Mouse (Mus musculus): ENCODE measurements around the gene St8sia6. TPM values are rescaled to one million over a fixed set of nuclear protein-coding genes. Genes with fewer than 3 reads are reported as not detected.
"Not testable (repeated sequence)": the region's sequence is repeated elsewhere in the genome, so short reads cannot be mapped to it uniquely, and the experiment has no call there.

St8sia6 gene
- polyA plus RNA-seq, 1 experiment, result 1.2 TPM

DNA sequence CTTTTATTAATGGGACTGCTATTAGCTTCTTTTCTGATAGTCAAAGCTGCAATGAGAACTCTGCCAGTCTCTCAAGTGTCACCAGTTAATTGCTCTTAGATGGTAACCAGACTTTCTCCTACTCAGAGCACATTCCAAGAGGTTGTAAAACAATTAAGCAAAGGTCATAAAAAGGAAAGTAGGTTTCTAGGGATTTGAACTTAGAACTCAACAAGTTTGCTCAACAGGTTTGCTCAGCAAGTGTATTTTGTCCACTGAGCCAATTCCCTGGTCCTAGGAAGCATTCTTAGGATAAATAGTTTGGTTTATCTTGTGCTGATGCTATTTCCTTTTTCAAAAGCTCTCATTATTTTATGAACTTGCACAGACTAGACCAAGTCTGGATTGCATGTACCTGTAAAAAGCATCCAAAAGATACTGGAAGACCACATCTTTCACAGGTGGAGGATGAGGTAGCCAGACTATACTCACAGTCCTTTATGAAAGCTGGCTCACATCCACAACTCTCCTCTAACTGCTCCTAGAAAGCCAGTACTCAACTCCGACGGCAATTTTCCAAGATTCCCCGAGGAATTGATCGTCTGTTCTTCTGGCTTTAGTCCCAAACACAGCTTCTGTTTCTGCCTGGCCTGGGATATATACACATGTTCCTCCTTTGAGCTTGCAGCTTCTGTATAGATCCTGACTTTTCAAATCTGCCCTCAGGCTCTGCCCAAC lies 111.2 kb downstream of the St8sia6 start:
- Histone ChIP-seq H3K36me3 (ENCODE audit: control insufficient read depth, insufficient read depth, low read length, poor library complexity, severe bottlenecking) (no peaks in the 10 kb centered on the region), H3K4me3 (ENCODE audit: low read depth, low read length) (no peak overlapping the region), H3K9me3 (replicated peaks; ENCODE audit: control insufficient read depth, insufficient read depth, low read length, poor library complexity, severe bottlenecking) (no peaks in the 10 kb centered on the region), H3K27ac (ENCODE audit: insufficient read depth, low read length) (no peak overlapping the region), H3K9ac (ENCODE audit: low read depth, poor library complexity, severe bottlenecking) (no peak overlapping the region), H3K4me1 (ENCODE audit: control insufficient read depth, insufficient read depth, low read length) (no peaks in the 10 kb centered on the region), H3K27me3 (ENCODE audit: control insufficient read depth, insufficient read depth, low read length, poor library complexity, severe bottlenecking) (no peaks in the 10 kb centered on the region)
- TF ChIP-seq CTCF (IDR thresholded peaks at IDR 0.05; ENCODE audit: low read depth, low read length) (no peak), POLR2A (IDR thresholded peaks at IDR 0.05; ENCODE audit: insufficient read depth, low read length) (no peak), EP300 (IDR thresholded peaks at IDR 0.05; ENCODE audit: insufficient read depth, low read depth, low read length) (no peak)

- Histone ChIP-seq H3K27ac (ENCODE audit: insufficient read depth, low read length) (no peak overlapping the region), H3K4me3 (ENCODE audit: low read depth, low read length) (no peak overlapping the region), H3K27me3 (ENCODE audit: control insufficient read depth, insufficient read depth, low read length, poor library complexity, severe bottlenecking) (no peaks in the 10 kb centered on the region), H3K36me3 (ENCODE audit: control insufficient read depth, insufficient read depth, low read length, poor library complexity, severe bottlenecking) (no peaks in the 10 kb centered on the region), H3K9me3 (replicated peaks; ENCODE audit: control insufficient read depth, insufficient read depth, low read length, poor library complexity, severe bottlenecking) (no peaks in the 10 kb centered on the region), H3K4me1 (ENCODE audit: control insufficient read depth, insufficient read depth, low read length) (no peaks in the 10 kb centered on the region), H3K9ac (ENCODE audit: low read depth, poor library complexity, severe bottlenecking) (no peak overlapping the region)
- TF ChIP-seq CTCF (IDR thresholded peaks at IDR 0.05; ENCODE audit: low read depth, low read length) (peak; percentile 77), POLR2A (IDR thresholded peaks at IDR 0.05; ENCODE audit: insufficient read depth, low read length) (no peak)
Observed at GRCm38 (mm10) chr2:13672946-13673345, 120.9 kb downstream of the St8sia6 start.

- H3K4me3 ChIP-seq (ENCODE audit: low read depth, low read length), result no peak overlapping the region
- no peak overlapping the region for H3K27ac ChIP-seq (ENCODE audit: insufficient read depth, low read length)
- no peak for TF ChIP-seq CTCF (IDR thresholded peaks at IDR 0.05; ENCODE audit: low read depth, low read length)
- no peak for TF ChIP-seq POLR2A (IDR thresholded peaks at IDR 0.05; ENCODE audit: insufficient read depth, low read length)
- no peak for TF ChIP-seq EP300 (IDR thresholded peaks at IDR 0.05; ENCODE audit: insufficient read depth, low read depth, low read length)
- H3K4me1 ChIP-seq (ENCODE audit: control insufficient read depth, insufficient read depth, low read length), result no peaks in the 10 kb centered on the region
- no peaks in the 10 kb centered on the region for H3K9me3 ChIP-seq (replicated peaks; ENCODE audit: control insufficient read depth, insufficient read depth, low read length, poor library complexity, severe bottlenecking)
- H3K9ac ChIP-seq (ENCODE audit: low read depth, poor library complexity, severe bottlenecking), result no peak overlapping the region
- H3K36me3 ChIP-seq (ENCODE audit: control insufficient read depth, insufficient read depth, low read length, poor library complexity, severe bottlenecking), result no peaks in the 10 kb centered on the region
- no peaks in the 10 kb centered on the region for H3K27me3 ChIP-seq (ENCODE audit: control insufficient read depth, insufficient read depth, low read length, poor library complexity, severe bottlenecking)
Observed at GRCm38 (mm10) chr2:13672426-13672825, 121.4 kb downstream of the St8sia6 start.

- H3K9me3 ChIP-seq (replicated peaks; ENCODE audit: control insufficient read depth, insufficient read depth, low read length, poor library complexity, severe bottlenecking), result no peaks in the 10 kb centered on the region
- H3K36me3 ChIP-seq (ENCODE audit: control insufficient read depth, insufficient read depth, low read length, poor library complexity, severe bottlenecking), result no peaks in the 10 kb centered on the region
- H3K4me1 ChIP-seq (ENCODE audit: control insufficient read depth, insufficient read depth, low read length), result no peaks in the 10 kb centered on the region
- H3K27ac ChIP-seq (ENCODE audit: insufficient read depth, low read length), result no peak overlapping the region
- TF ChIP-seq CTCF (IDR thresholded peaks at IDR 0.05; ENCODE audit: low read depth, low read length) (no peak), EP300 (IDR thresholded peaks at IDR 0.05; ENCODE audit: insufficient read depth, low read depth, low read length) (no peak), POLR2A (IDR thresholded peaks at IDR 0.05; ENCODE audit: insufficient read depth, low read length) (no peak)
- no peak overlapping the region for H3K9ac ChIP-seq (ENCODE audit: low read depth, poor library complexity, severe bottlenecking)
- H3K27me3 ChIP-seq (ENCODE audit: control insufficient read depth, insufficient read depth, low read length, poor library complexity, severe bottlenecking), result no peaks in the 10 kb centered on the region
- no peak overlapping the region for H3K4me3 ChIP-seq (ENCODE audit: low read depth, low read length)
Observed at GRCm38 (mm10) chr2:13634866-13635265, 159.0 kb downstream of the St8sia6 start.

- no peaks in the 10 kb centered on the region for H3K36me3 ChIP-seq (ENCODE audit: control insufficient read depth, insufficient read depth, low read length, poor library complexity, severe bottlenecking)
Observed at GRCm38 (mm10) chr2:13630136-13630832, 163.6 kb downstream of the St8sia6 start.

GRCm38 (mm10) chr2:13603636-13604035 lies 190.2 kb downstream of the St8sia6 start:
- H3K27me3 ChIP-seq (ENCODE audit: control insufficient read depth, insufficient read depth, low read length, poor library complexity, severe bottlenecking); H3K27ac ChIP-seq (ENCODE audit: insufficient read depth, low read length); H3K4me1 ChIP-seq (ENCODE audit: control insufficient read depth, insufficient read depth, low read length); H3K36me3 ChIP-seq (ENCODE audit: control insufficient read depth, insufficient read depth, low read length, poor library complexity, severe bottlenecking); H3K4me3 ChIP-seq (ENCODE audit: low read depth, low read length); H3K9me3 ChIP-seq (replicated peaks; ENCODE audit: control insufficient read depth, insufficient read depth, low read length, poor library complexity, severe bottlenecking); H3K9ac ChIP-seq (ENCODE audit: low read depth, poor library complexity, severe bottlenecking): not testable (repeated sequence)

More at GRCm38 (mm10) chr2:13630136-13630832, 163.6 kb downstream of the St8sia6 start:
- H3K27ac ChIP-seq (ENCODE audit: insufficient read depth, low read length), result no peak overlapping the region
- no peaks in the 10 kb centered on the region for H3K4me1 ChIP-seq (ENCODE audit: control insufficient read depth, insufficient read depth, low read length)
- H3K9me3 ChIP-seq (replicated peaks; ENCODE audit: control insufficient read depth, insufficient read depth, low read length, poor library complexity, severe bottlenecking), result no peaks in the 10 kb centered on the region
- no peak overlapping the region for H3K9ac ChIP-seq (ENCODE audit: low read depth, poor library complexity, severe bottlenecking)
- TF ChIP-seq EP300 (IDR thresholded peaks at IDR 0.05; ENCODE audit: insufficient read depth, low read depth, low read length) (no peak), POLR2A (IDR thresholded peaks at IDR 0.05; ENCODE audit: insufficient read depth, low read length) (no peak), CTCF (IDR thresholded peaks at IDR 0.05; ENCODE audit: low read depth, low read length) (no peak)
- no peaks in the 10 kb centered on the region for H3K27me3 ChIP-seq (ENCODE audit: control insufficient read depth, insufficient read depth, low read length, poor library complexity, severe bottlenecking)
- H3K4me3 ChIP-seq (ENCODE audit: low read depth, low read length), result no peak overlapping the region
